Mouse (Mus musculus): ENCODE data around the gene AC129217.1. TPM values are rescaled to one million over a fixed set of nuclear protein-coding genes. Genes with fewer than 3 reads are reported as not detected.
A peak's percentile ranks its signal among the peaks of the same experiment; 100 is the strongest.

The AC129217.1 gene
- polyA plus RNA-seq, 1 experiment = 4.6 TPM

DNA sequence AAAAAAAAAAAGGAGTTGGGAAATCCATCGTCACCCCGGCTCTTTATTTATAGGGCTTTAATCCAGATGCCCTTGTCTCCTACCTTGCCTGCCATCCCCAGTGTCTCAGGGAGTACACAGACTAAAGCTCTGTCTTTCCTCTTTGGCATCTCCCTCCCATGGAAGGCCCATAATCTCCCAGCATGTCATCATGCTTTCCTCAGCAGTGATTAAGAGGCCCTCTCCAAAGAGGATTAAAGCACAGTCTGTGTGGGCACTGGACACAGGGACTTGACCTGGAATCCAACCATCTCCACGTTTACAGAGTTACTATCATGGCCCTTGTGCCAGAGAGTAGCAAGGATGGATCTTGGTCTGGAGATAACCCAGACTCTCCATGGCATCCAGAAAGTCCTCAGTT lies 54.0 kb downstream of the AC129217.1 start, which contains the start of the genes Lbhd1 and Gm49403:
TSS of gene Lbhd1 (plus strand) at position 117 of the 400 bp plus-strand sequence.
TSS of gene Gm49403 (plus strand) at position 315 of the 400 bp plus-strand sequence.
- TF ChIP-seq CTCF (IDR thresholded peaks at IDR 0.05; ENCODE audit: extremely low read depth, insufficient read length, insufficient replicate concordance, low read depth, low read length) = no peak
- TF ChIP-seq POLR2A (IDR thresholded peaks at IDR 0.05; ENCODE audit: low read depth, low read length) = no peak
- WGBS = 70% methylated on average over 3 of the region's 3 CpGs
- Histone ChIP-seq H3K4me1 (ENCODE audit: control insufficient read depth, insufficient read depth, insufficient read length, low read length) (no peaks in the 10 kb centered on the region; the same call in 1 of the 2 replicates), H3K4me3 (ENCODE audit: low read depth, low read length) (no peak within 1 kb of the TSS), H3K27me3 (ENCODE audit: control insufficient read depth, insufficient read depth, low read length) (no peaks in the 10 kb centered on the region), H3K36me3 (ENCODE audit: control insufficient read depth, insufficient read depth, low read length) (no peaks in the 10 kb centered on the region), H3K27ac (ENCODE audit: insufficient read depth, low read depth, low read length) (no peak within 1 kb of the TSS)

GRCm38 (mm10) chr19:8886916-8887584 lies 57.5 kb downstream of the AC129217.1 start:
- Histone ChIP-seq H3K27me3 (ENCODE audit: control insufficient read depth, insufficient read depth, low read length) (no peaks in the 10 kb centered on the region), H3K4me3 (ENCODE audit: low read depth, low read length) (no peak overlapping the region), H3K4me1 (ENCODE audit: control insufficient read depth, insufficient read depth, insufficient read length, low read length) (no peaks in the 10 kb centered on the region; the same call in 1 of the 2 replicates), H3K36me3 (ENCODE audit: control insufficient read depth, insufficient read depth, low read length) (peaks cover 5% of the 10 kb centered on the region; the same call in 1 of the 2 replicates), H3K27ac (ENCODE audit: insufficient read depth, low read depth, low read length) (no peak overlapping the region)
- 59% methylated on average over 1 of the region's 1 CpGs for WGBS
- no peak for TF ChIP-seq POLR2A (IDR thresholded peaks at IDR 0.05; ENCODE audit: low read depth, low read length)
- no peak for TF ChIP-seq CTCF (IDR thresholded peaks at IDR 0.05; ENCODE audit: extremely low read depth, insufficient read length, insufficient replicate concordance, low read depth, low read length)

GRCm38 (mm10) chr19:8887585-8888463 lies 58.3 kb downstream of the AC129217.1 start:
- WGBS = 12% methylated on average over 19 of the region's 19 CpGs
- Histone ChIP-seq H3K4me1 (ENCODE audit: control insufficient read depth, insufficient read depth, insufficient read length, low read length) (no peaks in the 10 kb centered on the region; the same call in 1 of the 2 replicates), H3K27me3 (ENCODE audit: control insufficient read depth, insufficient read depth, low read length) (no peaks in the 10 kb centered on the region), H3K36me3 (ENCODE audit: control insufficient read depth, insufficient read depth, low read length) (peaks cover 5% of the 10 kb centered on the region; the same call in 1 of the 2 replicates), H3K4me3 (ENCODE audit: low read depth, low read length) (peak overlapping the region; percentile 86), H3K27ac (ENCODE audit: insufficient read depth, low read depth, low read length) (peak overlapping the region; percentile 35)
- TF ChIP-seq CTCF (IDR thresholded peaks at IDR 0.05; ENCODE audit: extremely low read depth, insufficient read length, insufficient replicate concordance, low read depth, low read length) (no peak), POLR2A (IDR thresholded peaks at IDR 0.05; ENCODE audit: low read depth, low read length) (no peak)

GRCm38 (mm10) chr19:8888511-8889385 lies 59.2 kb downstream of the AC129217.1 start, which contains the start of the genes 1810009A15Rik and Gm49416:
Gene 1810009A15Rik (plus strand): TSS chr19:8888853.
Gene Gm49416 (plus strand): TSS chr19:8888926.
- Histone ChIP-seq H3K36me3 (ENCODE audit: control insufficient read depth, insufficient read depth, low read length) (peaks cover 5% of the 10 kb centered on the region; the same call in 1 of the 2 replicates), H3K27me3 (ENCODE audit: control insufficient read depth, insufficient read depth, low read length) (no peaks in the 10 kb centered on the region), H3K27ac (ENCODE audit: insufficient read depth, low read depth, low read length) (peak within 1 kb of the TSS; percentile 75), H3K4me1 (ENCODE audit: control insufficient read depth, insufficient read depth, insufficient read length, low read length) (no peaks in the 10 kb centered on the region; the same call in 1 of the 2 replicates), H3K4me3 (ENCODE audit: low read depth, low read length) (peak within 1 kb of the TSS; percentile 86)
- TF ChIP-seq POLR2A (IDR thresholded peaks at IDR 0.05; ENCODE audit: low read depth, low read length) (peak; percentile 92), CTCF (IDR thresholded peaks at IDR 0.05; ENCODE audit: extremely low read depth, insufficient read length, insufficient replicate concordance, low read depth, low read length) (no peak)
- WGBS = under 1% methylated on average over 58 of the region's 58 CpGs

Other genes starting within 250 kb of the AC129217.1 start
- gene Slc22a8, start 238.5 kb upstream of the AC129217.1 start, polyA plus RNA-seq (2012; rRNA removed) = not detected in 2 replicates
- not detected in 2 replicates for gene Slc22a6, start 211.7 kb upstream of the AC129217.1 start, polyA plus RNA-seq (2012; rRNA removed)
- gene Chrm1, start 166.0 kb upstream of the AC129217.1 start, polyA plus RNA-seq (2012; rRNA removed) = 2.3 and 2.4 TPM in 2 replicates
- gene Slc3a2, start 106.4 kb upstream of the AC129217.1 start, polyA plus RNA-seq (2012; rRNA removed) = 132 and 391 TPM in 2 replicates
- gene Wdr74, start 93.9 kb upstream of the AC129217.1 start, polyA plus RNA-seq (2012; rRNA removed) = 12.1 and 17.5 TPM in 2 replicates
- gene 1700092M07Rik, start 89.1 kb upstream of the AC129217.1 start, polyA plus RNA-seq (2012; rRNA removed) = not detected in 2 replicates
- gene Stx5a, start 88.4 kb upstream of the AC129217.1 start, polyA plus RNA-seq (2012; rRNA removed) = 31.7 and 65.9 TPM in 2 replicates
- gene Nxf1, start 72.7 kb upstream of the AC129217.1 start, polyA plus RNA-seq (2012; rRNA removed) = 13.3 and 25.4 TPM in 2 replicates
- 117 and 142 TPM in 2 replicates for gene Tmem223, start 58.8 kb upstream of the AC129217.1 start, polyA plus RNA-seq (2012; rRNA removed)
- 59.9 and 96.2 TPM in 2 replicates for gene Tmem179b, start 55.3 kb upstream of the AC129217.1 start, polyA plus RNA-seq (2012; rRNA removed)
- 4.5 and 8.1 TPM in 2 replicates for gene Taf6l, start 43.4 kb upstream of the AC129217.1 start, polyA plus RNA-seq (2012; rRNA removed)
- 7.7 and 13.5 TPM in 2 replicates for gene Polr2g, start 31.2 kb upstream of the AC129217.1 start, polyA plus RNA-seq (2012; rRNA removed)
- gene Zbtb3, start 27.2 kb upstream of the AC129217.1 start, polyA plus RNA-seq (2012; rRNA removed) = 0.60 and 0.86 TPM in 2 replicates
- 5.7 and 8.9 TPM in 2 replicates for gene Ttc9c, start 10.4 kb upstream of the AC129217.1 start, polyA plus RNA-seq (2012; rRNA removed)
- gene Hnrnpul2, start 9.8 kb upstream of the AC129217.1 start, polyA plus RNA-seq (2012; rRNA removed) = 9.2 and 20.9 TPM in 2 replicates
- 54.3 and 82.6 TPM in 2 replicates for gene Bscl2, start 7.7 kb downstream of the AC129217.1 start, polyA plus RNA-seq (2012; rRNA removed)
- gene Gng3, start 9.4 kb downstream of the AC129217.1 start, polyA plus RNA-seq (2012; rRNA removed) = 0.33 and 0.63 TPM in 2 replicates
- gene Lrrn4cl, start 21.0 kb downstream of the AC129217.1 start, polyA plus RNA-seq (2012; rRNA removed) = 0.11 and 0.17 TPM in 2 replicates
- gene Ubxn1, start 41.7 kb downstream of the AC129217.1 start, polyA plus RNA-seq (2012; rRNA removed) = 34.7 and 95.9 TPM in 2 replicates
- 14.0 and 19.2 TPM in 2 replicates for gene Uqcc3, start 51.1 kb downstream of the AC129217.1 start, polyA plus RNA-seq (2012; rRNA removed)
- 0.22 and 0.55 TPM in 2 replicates for gene Lbhd1, start 54.0 kb downstream of the AC129217.1 start, polyA plus RNA-seq (2012; rRNA removed)
- not detected in 2 replicates for gene Gm49403, start 54.2 kb downstream of the AC129217.1 start, polyA plus RNA-seq (2012; rRNA removed)
- gene 1810009A15Rik, start 59.1 kb downstream of the AC129217.1 start, polyA plus RNA-seq (2012; rRNA removed) = 9.5 and 11.4 TPM in 2 replicates
- gene Gm49416, start 59.2 kb downstream of the AC129217.1 start, polyA plus RNA-seq (2012; rRNA removed) = not detected in 2 replicates
- 13.2 and 19.5 TPM in 2 replicates for gene Ints5, start 63.2 kb downstream of the AC129217.1 start, polyA plus RNA-seq (2012; rRNA removed)
- 45.7 and 74.1 TPM in 2 replicates for gene Ganab, start 68.3 kb downstream of the AC129217.1 start, polyA plus RNA-seq (2012; rRNA removed)
- gene B3gat3, start 90.6 kb downstream of the AC129217.1 start, polyA plus RNA-seq (2012; rRNA removed) = 40.1 and 69.5 TPM in 2 replicates
- gene Rom1, start 99.6 kb downstream of the AC129217.1 start, polyA plus RNA-seq (2012; rRNA removed) = 7.2 and 15.1 TPM in 2 replicates
- 18.4 and 32.2 TPM in 2 replicates for gene Eml3, start 99.8 kb downstream of the AC129217.1 start, polyA plus RNA-seq (2012; rRNA removed)
- gene Mta2, start 112.1 kb downstream of the AC129217.1 start, polyA plus RNA-seq (2012; rRNA removed) = 15.0 and 21.7 TPM in 2 replicates
- 5.6 and 13.2 TPM in 2 replicates for gene Tut1, start 124.1 kb downstream of the AC129217.1 start, polyA plus RNA-seq (2012; rRNA removed)
- gene Eef1g, start 137.3 kb downstream of the AC129217.1 start, polyA plus RNA-seq (2012; rRNA removed) = 90.2 and 129 TPM in 2 replicates
- gene Ahnak, start 159.5 kb downstream of the AC129217.1 start, polyA plus RNA-seq (2012; rRNA removed) = 5.1 and 14.7 TPM in 2 replicates

Measured in small intestine, adult 2 months (tissue).